Mouse (Mus musculus) lung, postnatal 0 days (tissue): ENCODE results near the gene 1700008O03Rik. TPM values are rescaled to one million over a fixed set of nuclear protein-coding genes. Genes with fewer than 3 reads are reported as not detected.

ENCODE experiments used
- ATAC-seq: fragments of 200-750 bp; cut with Nextera tagmentation; 2 replicates; pipeline ENCODE4 v1.8.0; 2017; ENCODE audit warnings: moderate library complexity
- DNase-seq: peaks from one replicate; pipeline ENCODE4 v3.0.0-alpha.2; 2016; ENCODE audit warnings: low spot score
- H3K27ac ChIP-seq: fragments of 300-500 bp; sonication (generic); 2 replicates; pipeline ENCODE4 v1.5.1; 2014; ENCODE audit warnings: antibody characterized with exemption, mild to moderate bottlenecking, low read length, mixed read lengths
- H3K27me3 ChIP-seq: fragments of 300-500 bp; sonication (generic); replicated peaks from 2 replicates; pipeline ENCODE4 v1.6.1; 2014; ENCODE audit warnings: low read length, mixed read lengths; ENCODE audit not compliant: insufficient read depth
- H3K36me3 ChIP-seq: fragments of 300-500 bp; sonication (generic); 2 replicates; pipeline ENCODE4 v1.6.1; 2014; ENCODE audit warnings: low read length, mixed read lengths; ENCODE audit not compliant: insufficient read depth
- H3K4me1 ChIP-seq: fragments of 300-500 bp; sonication (generic); 2 replicates; pipeline ENCODE4 v1.6.1; 2014; ENCODE audit warnings: antibody characterized with exemption, low read depth, low read length, mixed read lengths; ENCODE audit not compliant: insufficient read depth
- H3K4me2 ChIP-seq: fragments of 300-500 bp; sonication (generic); replicated peaks from 2 replicates; pipeline ENCODE4 v1.6.1; 2014; ENCODE audit warnings: low read depth, mild to moderate bottlenecking, low read length, moderate library complexity, mixed read lengths
- H3K4me3 ChIP-seq: fragments of 300-500 bp; sonication (generic); 2 replicates; pipeline ENCODE4 v1.5.1; 2014; ENCODE audit warnings: low read depth, low read length
- H3K9ac ChIP-seq: fragments of 300-500 bp; sonication (generic); replicated peaks from 2 replicates; pipeline ENCODE4 v1.6.1; 2014; ENCODE audit warnings: low read depth, mild to moderate bottlenecking
- H3K9me3 ChIP-seq: fragments of 300-500 bp; sonication (generic); 2 replicates; pipeline ENCODE4 v1.6.1; 2016; ENCODE audit warnings: low read length, mixed read lengths
- CTCF ChIP-seq: IDR thresholded peaks from 2 replicates; pipeline ENCODE4 v1.5.1; 2016; ENCODE audit warnings: antibody characterized with exemption, mild to moderate bottlenecking
- EP300 ChIP-seq: IDR thresholded peaks from 2 replicates; pipeline ENCODE4 v1.6.1; 2016; ENCODE audit warnings: antibody characterized with exemption, mild to moderate bottlenecking, control low read depth
- WGBS: fragments of 180-500 bp; shearing (Covaris S2); extraction: QIAGEN DNeasy Blood & Tissue Kit; methylation state at CpG from one replicate; pipeline ENCODE4 v1.1.7; 2014; 5-methylcytosine and 5-hydroxymethylcytosine counted together
- polyA plus RNA-seq: library from polyadenylated mRNA; unstranded; fragments of >200 nt; fragmentation: Nextera tagmentation; extraction: Ambion mirVana; gene quantifications from 2 replicates; pipeline ENCODE4 v1.2.1, GENCODE M21; 2015

1700008O03Rik gene
- polyA plus RNA-seq, 1 experiment from 2014 or later, result 1.2 TPM

GRCm38 (mm10) chr7:44358886-44359654 lies 26.6 kb downstream of the 1700008O03Rik start:
- H3K9ac ChIP-seq, result peak overlapping the region; percentile 36; the same call in 1 of the 2 replicates
- H3K4me3 ChIP-seq, result peak overlapping the region; percentile 29
- peak overlapping the region; percentile 72 for H3K27ac ChIP-seq
- 8% methylated on average over 14 of the region's 26 CpGs for WGBS
- peaks cover 46% of the 10 kb centered on the region for H3K27me3 ChIP-seq
- no peaks in the 10 kb centered on the region for H3K36me3 ChIP-seq
- H3K4me2 ChIP-seq, result peak overlapping the region; percentile 68
- no peaks in the 10 kb centered on the region for H3K9me3 ChIP-seq
- DNase-seq, result peak; percentile 19
- TF ChIP-seq CTCF, result no peak
- no peak for TF ChIP-seq EP300
- ATAC-seq, result no peak
- 0 out of 2 replicates have a peak, but pooled peaks cover 3% of the 10 kb centered on the region for H3K4me1 ChIP-seq

GRCm38 (mm10) chr7:44358012-44358411 lies 27.6 kb downstream of the 1700008O03Rik start:
- peak overlapping the region; percentile 27 for H3K4me2 ChIP-seq
- no peak overlapping the region for H3K4me3 ChIP-seq

GRCm38 (mm10) chr7:44357531-44357930 lies 28.1 kb downstream of the 1700008O03Rik start:
- no peaks in the 10 kb centered on the region for H3K9me3 ChIP-seq
- H3K36me3 ChIP-seq, result no peaks in the 10 kb centered on the region
- 0 out of 2 replicates have a peak, but pooled peaks cover 3% of the 10 kb centered on the region for H3K4me1 ChIP-seq
- no peak overlapping the region for H3K4me3 ChIP-seq
- H3K4me2 ChIP-seq, result peak overlapping the region; percentile 27; the same call in 1 of the 2 replicates
- H3K27me3 ChIP-seq, result peaks cover 61% of the 10 kb centered on the region
- H3K27ac ChIP-seq, result no peak overlapping the region
- WGBS, result 12% methylated on average over 10 of the region's 10 CpGs
- TF ChIP-seq CTCF, result 0 out of 2 replicates have a peak, but pooled peaks have one; percentile 22
- TF ChIP-seq EP300, result no peak
- ATAC-seq (no peak), DNase-seq (no peak)
- no peak overlapping the region for H3K9ac ChIP-seq

More at GRCm38 (mm10) chr7:44358012-44358411, 27.6 kb downstream of the 1700008O03Rik start:
- Histone ChIP-seq H3K36me3 (no peaks in the 10 kb centered on the region), H3K4me1 (0 out of 2 replicates have a peak, but pooled peaks cover 3% of the 10 kb centered on the region), H3K27me3 (peaks cover 56% of the 10 kb centered on the region), H3K9ac (no peak overlapping the region), H3K27ac (peak overlapping the region; percentile 62), H3K9me3 (no peaks in the 10 kb centered on the region)
- ATAC-seq, result peak; percentile 62
- TF ChIP-seq EP300 (no peak), CTCF (no peak)
- 8% methylated on average over 5 of the region's 5 CpGs for whole genome bisulfite sequencing
- peak; percentile 84 for DNase-seq

- H3K27ac ChIP-seq, result no peak overlapping the region
- 0 out of 2 replicates have a peak, but pooled peaks cover 3% of the 10 kb centered on the region for H3K4me1 ChIP-seq
- no peak for DNase-seq
- H3K27me3 ChIP-seq, result peaks cover 68% of the 10 kb centered on the region
- H3K36me3 ChIP-seq, result no peaks in the 10 kb centered on the region
- H3K9me3 ChIP-seq, result no peaks in the 10 kb centered on the region
- WGBS, result 4% methylated on average over 35 of the region's 35 CpGs
- TF ChIP-seq EP300 (no peak), CTCF (no peak)
- H3K4me3 ChIP-seq, result no peak overlapping the region
- H3K4me2 ChIP-seq, result peak overlapping the region; percentile 27; the same call in 1 of the 2 replicates
- no peak for ATAC-seq
- H3K9ac ChIP-seq, result no peak overlapping the region
Measured at GRCm38 (mm10) chr7:44356590-44357481, 28.8 kb downstream of the 1700008O03Rik start.

GRCm38 (mm10) chr7:44355411-44355810 lies 30.2 kb downstream of the 1700008O03Rik start:
- Histone ChIP-seq H3K4me2 (no peak overlapping the region), H3K4me3 (no peak overlapping the region), H3K9me3 (no peaks in the 10 kb centered on the region), H3K4me1 (0 out of 2 replicates have a peak, but pooled peaks cover 3% of the 10 kb centered on the region), H3K36me3 (no peaks in the 10 kb centered on the region), H3K9ac (no peak overlapping the region), H3K27ac (no peak overlapping the region), H3K27me3 (peaks cover 80% of the 10 kb centered on the region)
- WGBS, result 66% methylated on average over 6 of the region's 6 CpGs
- TF ChIP-seq CTCF (no peak), EP300 (no peak)
- ATAC-seq, result no peak
- no peak for DNase-seq
